Mouse (Mus musculus) mouse embryonic stem cell (cell line): ENCODE data around the gene Vps72.
"Not testable (repeated sequence)": the region's sequence is repeated elsewhere in the genome, so short reads cannot be mapped to it uniquely, and the experiment has no call there.

Source experiments
- in situ Hi-C, 2 experiments: fragments of 300-500 bp; cut with MboI; formaldehyde crosslinking; loops; 1 replicate in 1 of 2; 3 replicates in 1 of 2; pipeline ENCODE4 v1.14.3; 2019 to 2020; ENCODE audit warnings: low sequenced_read_pairs in 2 of 2, low pct_unique_long_range_greater_than_20kb in 1 of 2, mixed read lengths in 1 of 2; ENCODE audit not compliant: unreplicated experiment in 1 of 2

Vps72 gene

DNA sequence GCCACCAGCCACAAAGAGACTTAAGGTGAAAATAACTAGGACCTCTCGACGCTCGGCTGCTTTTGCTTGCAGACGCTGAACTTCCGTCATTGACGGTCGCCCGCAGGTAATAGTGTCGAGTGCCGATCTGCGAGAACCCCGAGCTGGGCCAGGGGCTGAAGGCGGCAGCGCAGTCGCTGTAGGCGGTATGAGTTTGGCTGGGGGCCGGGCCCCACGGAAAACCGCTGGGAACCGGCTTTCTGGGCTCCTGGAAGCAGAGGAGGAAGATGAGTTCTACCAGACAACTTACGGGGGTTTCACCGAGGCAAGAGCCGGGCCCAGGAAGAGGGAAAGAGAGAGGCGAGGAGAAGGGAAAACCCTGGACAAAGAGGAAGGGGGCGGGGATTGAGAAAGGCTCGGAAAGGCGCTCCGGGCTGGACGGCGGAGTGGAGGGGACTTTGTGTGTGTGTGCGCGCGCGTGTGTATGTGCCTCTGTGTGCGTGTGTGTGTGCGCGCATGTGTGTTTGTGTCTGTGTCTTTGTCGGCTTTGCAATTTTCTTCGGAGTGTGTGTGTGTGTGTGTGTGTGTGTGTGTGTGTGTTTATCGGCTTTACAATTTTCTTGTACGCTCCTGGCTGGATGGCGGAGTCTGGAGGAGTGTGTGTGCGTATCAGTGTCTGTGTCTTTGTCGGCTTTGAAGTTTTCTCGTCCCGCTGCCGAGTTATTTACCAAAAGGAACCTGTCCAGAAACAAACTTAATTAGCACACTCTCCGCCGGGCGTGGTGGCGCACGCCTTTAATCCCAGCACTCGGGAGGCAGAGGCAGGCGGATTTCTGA is at the start of gene Vps72:
Gene Vps72, plus strand, starts transcription at position 112 of the 816 bp plus-strand sequence.
- in situ Hi-C loops = no loop called here

DNA sequence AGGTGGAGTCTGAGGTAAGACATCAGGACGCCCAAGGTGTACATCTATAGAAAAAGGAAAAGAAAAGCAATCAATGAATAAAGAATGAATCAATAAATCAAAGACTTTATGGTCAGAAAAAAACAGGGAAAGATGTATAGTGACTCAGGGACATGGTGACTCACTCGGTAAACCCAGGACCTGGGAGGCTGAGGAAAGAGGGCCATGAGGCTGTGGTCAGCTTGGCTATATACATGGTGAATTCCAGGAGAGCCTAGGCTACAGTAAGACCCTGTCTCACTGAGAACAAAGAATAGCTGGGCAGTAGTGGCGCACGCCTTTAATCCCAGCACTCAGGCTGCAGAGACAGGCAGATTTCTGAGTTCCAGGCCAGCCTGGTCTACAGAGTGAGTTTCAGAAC is 47.1 kb upstream of the Vps72 start:
- in situ Hi-C loops = no loop called here

GRCm38 (mm10) chr3:95065553-95065952 is 45.3 kb upstream of the Vps72 start:
- in situ Hi-C loops = no loop called here

DNA sequence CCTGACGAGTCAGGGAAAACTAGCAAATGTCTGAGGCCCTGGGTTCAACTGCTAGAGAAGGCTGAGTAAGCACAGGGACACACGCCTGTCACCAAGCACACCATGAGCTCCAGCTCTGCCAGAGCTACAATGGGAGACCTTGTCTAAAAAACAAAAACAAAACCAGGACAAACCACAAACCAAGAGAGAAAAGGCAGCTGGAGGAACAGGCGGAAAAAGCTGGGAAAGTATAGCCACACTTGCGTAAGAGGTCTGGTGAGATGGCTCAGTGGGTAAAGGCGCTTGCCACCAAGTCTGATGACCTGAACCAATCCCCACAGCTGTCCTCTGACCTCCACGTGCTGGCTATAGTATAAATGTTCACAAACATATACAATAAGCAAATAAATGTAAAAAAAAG is 44.7 kb upstream of the Vps72 start:
- in situ Hi-C loops = no loop called here

- in situ Hi-C loops = no loop called here
Measured at GRCm38 (mm10) chr3:95066570-95066969, 44.3 kb upstream of the Vps72 start.

GRCm38 (mm10) chr3:95071606-95072005 is 39.2 kb upstream of the Vps72 start:
- in situ Hi-C loops = no loop called here

DNA sequence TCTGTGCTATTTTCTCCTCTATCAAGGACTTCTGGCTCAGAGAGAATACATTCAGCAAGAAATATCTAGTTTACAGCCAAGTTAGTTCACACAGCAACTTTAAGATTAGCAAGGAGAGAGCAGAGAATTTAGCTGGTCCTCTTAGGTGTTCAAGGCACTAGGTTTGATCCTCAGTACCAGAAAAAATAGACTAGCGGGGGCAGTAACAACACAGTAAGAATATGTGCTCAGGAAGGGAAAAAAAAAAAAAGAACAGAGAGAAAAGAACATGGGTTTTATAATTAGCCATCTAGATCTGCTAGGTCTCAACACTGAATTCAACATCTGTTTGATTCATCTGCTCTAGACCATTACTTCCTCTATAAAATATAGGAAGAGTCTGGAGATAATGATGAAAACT is 22.8 kb upstream of the Vps72 start:
- in situ Hi-C loops = no loop called here

DNA sequence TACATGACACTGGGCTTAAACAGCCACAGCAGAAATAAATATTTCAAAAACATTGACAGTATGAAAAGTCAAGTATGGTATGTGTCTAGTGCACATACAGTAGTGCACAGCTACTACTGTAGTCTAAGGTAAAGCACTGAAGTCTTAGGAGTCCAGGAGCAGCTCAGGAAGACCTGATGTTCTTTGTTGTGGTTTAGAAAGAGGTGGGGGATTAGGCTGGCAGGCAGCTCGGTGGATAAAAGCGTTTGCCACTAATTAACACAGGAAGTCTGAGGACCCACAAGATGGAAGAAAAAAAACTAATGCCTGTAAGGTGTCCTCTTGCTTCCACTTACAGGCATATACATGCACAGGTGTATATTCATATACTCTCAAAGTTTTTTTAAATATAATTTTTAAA is 10.0 kb upstream of the Vps72 start:
- in situ Hi-C loops = no loop called here

GRCm38 (mm10) chr3:95105121-95105520 is 5.7 kb upstream of the Vps72 start:
- in situ Hi-C loops = no loop called here

DNA sequence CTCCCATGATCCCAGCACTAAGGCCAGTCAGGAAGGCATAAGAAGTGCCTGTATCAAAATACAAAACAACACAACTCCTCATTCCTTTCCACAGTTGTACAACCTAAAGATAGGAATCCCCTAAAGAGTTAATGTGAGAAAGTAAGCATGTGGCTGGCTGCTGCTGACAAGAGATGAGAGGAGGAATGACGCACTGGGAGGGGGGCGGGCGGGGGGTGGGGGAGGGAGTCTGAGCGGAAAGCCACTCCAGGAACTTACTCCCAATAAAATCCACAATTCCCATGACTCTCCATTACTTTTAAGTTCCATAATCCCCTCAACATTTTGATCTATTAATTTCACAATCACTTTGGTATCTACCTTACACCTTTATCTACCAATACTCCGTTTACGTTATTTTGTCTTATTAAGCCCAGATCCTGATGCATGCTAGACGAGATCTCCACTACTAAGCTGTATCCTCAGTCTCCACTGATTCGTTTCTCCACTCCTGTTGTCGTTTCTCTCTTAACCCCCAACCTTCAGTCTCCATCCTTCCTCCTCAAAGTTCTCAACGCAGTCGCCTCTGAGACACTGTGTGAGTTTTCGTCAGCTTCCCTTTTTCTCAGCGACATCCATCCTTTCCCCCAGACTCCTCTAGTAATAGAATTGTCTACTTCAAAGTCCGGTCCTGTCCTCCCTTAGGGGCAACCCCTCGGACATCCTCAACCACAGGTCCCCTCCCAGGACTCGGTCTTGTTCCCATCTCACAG is 5.1 kb upstream of the Vps72 start:
- in situ Hi-C loops = no loop called here

- in situ Hi-C loops = no loop called here
Measured at GRCm38 (mm10) chr3:95106338-95107117, 4.3 kb upstream of the Vps72 start, which contains the start of gene Pip5k1a. Gene Pip5k1a, minus strand, starts transcription at chr3:95106930.

- in situ Hi-C loops = not testable (repeated sequence)
Measured at GRCm38 (mm10) chr3:95107308-95107707, 3.5 kb upstream of the Vps72 start.

DNA sequence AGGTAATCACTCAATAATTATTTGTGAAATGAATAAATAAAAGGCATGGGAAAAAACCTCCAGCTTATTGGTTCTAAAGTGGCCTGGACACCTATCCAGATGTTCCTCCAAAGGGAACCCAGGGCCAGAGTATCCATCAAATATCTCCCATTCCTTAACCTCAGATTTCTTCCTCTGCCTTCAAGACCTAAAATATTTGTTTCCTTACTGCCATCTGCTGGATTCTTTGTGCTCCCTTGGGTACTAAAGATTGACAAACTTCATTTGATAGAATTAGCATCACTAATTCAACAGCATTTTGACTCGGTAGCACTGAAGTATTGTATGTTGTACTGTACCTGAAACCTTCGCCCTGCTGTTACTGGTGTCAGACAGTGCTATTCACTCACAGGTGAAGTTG is 2.9 kb upstream of the Vps72 start:
- in situ Hi-C loops = no loop called here

- in situ Hi-C loops = no loop called here
Measured at GRCm38 (mm10) chr3:95112760-95113159, 1.9 kb downstream of the Vps72 start.

DNA sequence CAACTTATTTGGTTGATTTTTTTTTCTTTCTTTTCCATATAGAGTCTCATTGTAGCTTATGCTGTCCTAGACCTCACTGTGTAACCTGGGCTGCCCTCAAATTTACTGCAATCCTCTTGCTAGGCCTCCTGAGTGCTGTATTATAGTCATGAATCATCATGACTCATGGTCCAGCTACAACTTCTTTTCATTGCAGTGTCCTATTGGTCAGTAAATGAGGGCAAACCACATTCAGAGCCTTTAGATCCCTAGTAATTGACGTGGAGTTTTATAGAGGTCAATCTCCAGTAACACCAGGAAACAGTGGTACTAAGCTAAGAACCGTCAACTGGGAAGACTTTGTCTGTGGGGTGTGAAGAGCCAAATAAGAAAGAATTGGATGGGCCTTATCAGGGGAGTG is 6.9 kb downstream of the Vps72 start:
- in situ Hi-C loops = no loop called here

DNA sequence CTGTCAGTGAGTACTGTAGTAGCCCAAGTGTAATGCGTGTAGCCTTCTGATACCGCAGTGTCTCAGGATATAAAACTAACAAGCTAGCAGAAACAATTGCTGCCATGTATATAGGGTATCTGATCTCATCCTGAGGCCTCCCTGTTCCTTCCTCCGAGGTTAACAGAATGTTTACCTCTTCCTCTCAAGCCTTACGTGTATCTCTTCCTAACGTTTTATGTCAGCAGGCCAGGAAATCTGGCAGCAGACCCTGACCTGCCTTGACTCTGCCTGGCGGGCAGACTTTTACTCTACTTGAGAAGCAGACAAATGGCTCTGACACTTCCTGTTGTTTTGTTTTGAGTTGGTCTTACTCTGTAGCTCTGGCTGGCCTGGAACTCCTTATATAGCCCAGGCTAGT is 10.8 kb downstream of the Vps72 start:
- in situ Hi-C loops = no loop called here

GRCm38 (mm10) chr3:95124246-95124645 is 13.4 kb downstream of the Vps72 start, which contains the start of gene Tmod4:
Gene Tmod4, plus strand, starts transcription at chr3:95124476.
- in situ Hi-C loops = no loop called here

GRCm38 (mm10) chr3:95124972-95125371 is 14.2 kb downstream of the Vps72 start:
- in situ Hi-C loops = no loop called here

- in situ Hi-C loops = no loop called here
Measured at GRCm38 (mm10) chr3:95129226-95129651, 18.4 kb downstream of the Vps72 start.
